Mouse (Mus musculus): Measurements from ENCODE around the gene Zfp750. TPM values are rescaled to one million over a fixed set of nuclear protein-coding genes. Genes with fewer than 3 reads are reported as not detected.

Gene Zfp750
- total RNA-seq (2021), result not detected
- long read RNA-seq, experiment 1, result 0 reads
- long read RNA-seq, experiment 2, result 0 reads

DNA sequence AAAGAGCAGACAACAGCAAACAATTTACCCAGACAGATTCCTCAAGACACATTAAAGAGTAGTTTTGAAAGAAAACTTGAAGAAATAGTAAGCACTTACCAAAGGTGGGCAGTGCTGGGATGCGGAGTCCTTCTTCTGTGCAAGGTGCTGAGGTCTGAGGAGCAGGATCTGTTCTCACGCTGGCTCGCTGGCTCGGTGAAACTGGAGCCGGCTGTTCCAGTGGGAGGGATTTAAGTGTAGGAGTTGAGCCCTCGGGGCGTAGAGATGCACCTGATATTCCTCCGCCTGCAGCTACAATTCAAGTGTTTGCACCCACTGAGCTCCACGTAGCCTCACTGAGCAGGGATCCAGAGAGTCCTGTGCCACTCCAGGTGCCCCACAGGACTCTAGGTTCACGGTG, at the start of gene Zfp750:
Gene Zfp750, minus strand, starts transcription at position 203 of the 400 bp plus-strand sequence.
- intact Hi-C loops (cut with DNase I; ENCODE audit: low total_unique reads), result no loop called here

DNA sequence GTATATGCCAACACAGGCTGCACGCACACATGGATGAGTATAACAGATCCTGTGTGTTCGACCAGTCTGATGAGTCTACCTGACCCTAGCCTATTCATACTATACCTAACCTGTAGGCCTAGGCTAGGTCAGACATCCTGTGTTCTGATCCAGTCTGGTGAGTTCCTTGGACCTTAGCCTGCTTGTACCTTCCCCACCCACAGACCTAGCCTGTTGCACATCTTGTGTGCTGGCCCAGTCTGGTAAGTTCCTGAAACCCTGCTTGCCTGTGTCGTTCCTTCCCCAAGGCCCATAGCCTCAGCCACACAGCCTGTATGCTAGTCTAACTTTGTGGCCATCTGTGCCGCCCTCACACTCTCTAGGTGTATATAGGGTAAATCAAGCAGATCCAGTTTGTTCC, 45.1 kb upstream of the Zfp750 start:
- intact Hi-C loops (cut with DNase I; ENCODE audit: low total_unique reads), result no loop called here
- no peak for DNase-seq

More for the DNA sequence above, at the start of gene Zfp750:
- peak; percentile 12 for DNase-seq

DNA sequence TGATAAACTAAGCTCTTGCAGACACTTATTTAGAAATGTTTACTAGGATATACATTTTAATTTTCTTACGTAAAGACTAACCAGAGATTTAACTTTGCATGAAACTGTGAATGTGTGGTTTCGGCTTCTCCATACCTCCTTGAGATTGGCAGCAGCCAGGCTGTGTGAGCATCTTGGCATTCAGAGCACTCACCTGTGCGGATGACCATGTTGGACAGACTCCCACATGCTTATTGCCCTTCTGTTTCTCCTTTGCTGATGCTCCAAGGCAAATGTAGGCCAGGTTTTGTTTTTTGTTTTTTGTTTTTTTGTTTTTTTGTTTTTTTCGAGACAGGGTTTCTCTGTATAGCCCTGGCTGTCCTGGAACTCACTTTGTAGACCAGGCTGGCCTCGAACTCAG, 44.2 kb upstream of the Zfp750 start:
- intact Hi-C loops (cut with DNase I; ENCODE audit: low total_unique reads), result no loop called here
- DNase-seq, result no peak

DNA sequence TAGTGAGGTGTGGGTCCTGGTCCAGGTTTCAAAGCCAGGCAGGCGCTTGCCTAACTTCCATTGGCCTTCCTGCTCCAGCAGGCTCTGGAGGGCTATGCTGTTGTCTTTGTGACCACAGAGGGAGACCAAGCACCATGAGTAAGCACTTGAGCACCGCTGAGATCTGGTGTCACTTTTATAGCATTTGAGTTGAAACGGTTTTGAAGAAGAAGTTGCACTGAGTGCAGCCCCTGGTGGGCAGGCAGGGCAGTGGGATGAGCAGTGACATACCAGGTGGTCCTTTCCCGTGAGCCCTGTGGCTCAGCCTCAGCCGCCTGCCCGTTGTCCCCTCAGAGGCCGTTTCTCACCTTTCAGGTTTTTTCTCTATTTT, 41.1 kb upstream of the Zfp750 start:
- DNase-seq, result no peak
- intact Hi-C loops (cut with DNase I; ENCODE audit: low total_unique reads), result no loop called here

DNA sequence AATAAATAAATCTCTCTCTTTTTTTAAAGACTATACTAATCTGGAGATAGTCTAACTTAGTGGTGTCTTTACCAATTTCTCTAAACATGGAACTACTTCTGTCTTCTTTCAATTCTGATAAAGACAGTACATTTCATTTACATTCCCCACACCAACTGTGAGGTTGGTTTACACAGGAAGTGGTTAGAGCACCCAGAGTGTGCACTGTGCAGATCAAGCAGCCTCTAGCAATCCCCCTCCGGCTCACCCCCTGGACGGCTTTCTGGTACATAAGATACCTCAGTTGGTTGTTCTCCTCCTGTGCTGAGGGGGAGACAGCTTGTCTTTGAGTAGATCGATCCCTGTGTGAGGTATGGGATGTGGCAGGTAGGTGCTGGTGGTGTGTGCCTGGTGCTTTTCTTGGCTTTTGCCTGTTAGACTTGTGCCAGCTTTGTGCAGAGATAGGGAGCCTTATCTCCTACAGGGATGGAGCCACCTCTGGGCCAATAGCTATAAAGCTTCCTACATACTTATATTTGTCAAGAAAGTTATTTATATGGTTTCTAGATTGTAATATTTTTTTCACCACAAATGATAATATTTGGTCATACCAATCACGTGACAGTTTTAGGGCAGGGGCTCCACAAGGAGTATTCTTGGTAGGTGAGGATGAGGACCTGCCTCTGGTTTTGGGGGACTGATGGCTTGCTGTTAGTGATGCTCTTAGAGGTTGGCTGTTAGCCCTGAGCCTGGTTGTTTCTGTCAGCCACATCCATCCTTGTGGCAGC, 40.6 kb upstream of the Zfp750 start:
- intact Hi-C loops (cut with DNase I; ENCODE audit: low total_unique reads), result no loop called here
- no peak for DNase-seq

DNA sequence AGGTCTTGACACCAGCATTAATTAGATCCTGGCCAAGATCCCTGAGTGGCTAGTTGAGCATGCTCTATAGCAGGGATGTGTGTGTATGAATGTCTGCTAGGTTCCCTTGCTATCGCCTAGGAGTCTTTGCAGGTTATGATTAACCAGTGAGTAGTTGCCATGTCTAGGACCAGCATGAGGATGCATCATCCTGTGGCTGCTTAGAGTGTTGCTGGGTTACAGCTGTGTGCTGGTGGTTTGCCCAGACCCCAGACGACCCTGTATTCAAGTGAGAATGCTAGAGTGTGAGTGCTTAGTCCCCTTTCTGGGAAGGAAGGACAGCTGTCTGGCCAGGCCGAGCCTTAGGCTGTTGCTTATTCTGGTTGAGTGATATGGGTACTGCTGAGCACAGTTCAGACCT, 39.4 kb upstream of the Zfp750 start:
- intact Hi-C loops (cut with DNase I; ENCODE audit: low total_unique reads), result no loop called here
- no peak for DNase-seq

DNA sequence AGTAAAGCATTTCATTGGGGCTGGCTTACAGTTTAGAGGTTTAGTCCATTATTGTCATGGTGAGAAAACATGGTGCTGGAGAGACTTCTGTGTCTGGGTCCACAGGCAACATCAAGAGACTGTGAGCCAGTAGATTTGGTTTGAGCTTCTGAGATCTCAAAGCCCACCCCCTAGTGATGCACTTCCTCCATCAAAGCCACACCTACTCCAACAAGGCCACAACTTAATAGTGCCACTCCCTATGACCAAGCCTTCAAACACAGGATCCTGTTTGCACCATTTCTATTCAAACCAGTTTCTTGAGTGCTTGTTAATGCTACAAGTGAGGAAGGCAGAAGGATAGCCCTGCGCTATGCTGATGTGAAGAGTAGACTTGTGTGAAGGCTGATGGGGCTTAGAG, 38.8 kb upstream of the Zfp750 start:
- no peak for DNase-seq
- intact Hi-C loops (cut with DNase I; ENCODE audit: low total_unique reads), result no loop called here

DNA sequence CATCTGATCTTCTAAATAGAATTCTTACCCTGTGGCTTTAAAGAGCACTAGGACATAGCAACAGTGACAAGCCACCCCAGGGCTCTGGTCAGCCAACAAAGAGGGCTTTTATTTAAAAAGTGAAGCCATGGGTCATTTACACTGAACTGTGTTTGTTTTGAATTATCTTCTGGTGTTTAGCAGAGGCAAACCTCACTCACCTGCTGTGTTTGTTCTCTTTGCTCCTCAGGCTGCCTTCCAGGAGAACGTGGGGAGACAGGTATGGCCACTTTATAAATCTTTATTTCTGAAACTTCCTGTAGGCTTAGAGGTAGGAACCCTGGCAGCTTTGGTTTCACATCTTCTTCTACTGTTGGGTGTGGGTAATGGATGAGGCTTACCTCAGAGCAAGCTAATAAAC, 37.6 kb upstream of the Zfp750 start:
- intact Hi-C loops (cut with DNase I; ENCODE audit: low total_unique reads), result no loop called here
- DNase-seq, result no peak

DNA sequence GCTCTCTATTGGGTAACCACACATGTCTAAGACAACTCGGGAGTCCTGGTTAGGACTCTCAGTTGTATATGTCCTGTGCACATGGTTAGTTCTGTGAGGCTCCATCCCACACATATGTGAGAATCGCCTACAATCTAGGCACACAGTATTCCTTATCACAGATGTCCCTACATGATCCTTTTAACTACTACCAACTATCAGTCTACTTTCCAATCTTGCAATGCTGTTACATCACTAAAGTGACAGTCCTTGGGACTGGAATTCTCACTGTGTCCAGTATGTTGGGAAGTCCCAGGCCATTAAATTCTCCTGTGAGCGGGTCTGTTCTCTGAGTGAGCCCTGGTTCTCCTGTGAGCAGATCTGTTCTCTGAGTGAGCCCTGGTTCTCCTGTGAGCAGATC, 34.3 kb upstream of the Zfp750 start:
- no peak for DNase-seq
- intact Hi-C loops (cut with DNase I; ENCODE audit: low total_unique reads), result no loop called here

DNA sequence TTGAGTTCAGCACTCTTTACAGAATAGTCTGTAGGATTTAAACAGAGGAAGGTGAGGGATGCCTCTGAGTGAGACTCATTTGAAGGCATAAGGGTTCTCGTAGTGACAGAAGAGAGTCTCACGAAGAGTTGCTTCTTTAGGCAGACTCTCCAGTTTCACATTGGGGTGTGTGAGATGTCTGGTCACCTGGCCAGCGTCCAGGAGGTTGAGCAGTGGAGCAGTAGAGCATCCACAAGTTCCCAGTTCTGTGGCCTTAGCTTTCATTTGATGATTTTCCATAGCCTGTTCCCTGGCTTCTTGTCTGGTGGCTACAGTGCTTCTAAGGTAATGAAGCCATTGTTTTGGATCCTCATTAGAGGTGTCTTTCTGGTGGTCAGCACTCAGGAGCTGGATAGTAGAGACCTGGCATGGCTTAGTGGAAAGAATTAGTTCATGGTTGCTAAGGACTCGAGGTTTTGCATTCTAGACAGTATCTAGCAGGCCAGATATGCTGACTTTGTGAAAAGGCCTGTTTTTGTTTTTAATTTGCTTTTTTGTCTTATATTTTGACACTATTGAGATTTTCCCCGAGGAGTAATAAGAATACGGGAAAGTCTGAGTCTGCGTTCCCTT, 33.8 kb upstream of the Zfp750 start:
- DNase-seq, result peak; percentile 42
- intact Hi-C loops (cut with DNase I; ENCODE audit: low total_unique reads), result no loop called here

DNA sequence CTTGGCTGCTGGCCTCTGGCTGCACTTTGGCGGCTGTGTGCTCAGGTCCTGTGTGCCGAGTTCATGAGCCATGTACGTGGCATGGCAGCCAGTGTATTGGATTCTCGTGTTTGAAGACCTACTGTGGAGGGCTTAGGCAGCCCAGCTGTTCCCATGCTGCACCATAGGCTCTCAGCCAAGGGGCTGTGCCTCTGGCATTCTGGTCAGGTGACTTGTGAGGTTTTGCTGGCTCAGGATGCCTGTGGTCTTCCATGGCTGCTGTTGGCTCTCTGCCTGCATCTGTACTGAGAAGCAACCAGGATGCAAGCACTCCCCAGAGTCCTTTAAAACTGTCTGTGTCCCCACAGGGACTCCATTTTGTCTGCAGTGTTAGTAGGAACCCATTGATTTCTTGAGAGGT, 33.0 kb upstream of the Zfp750 start:
- DNase-seq, result peak; percentile 30
- intact Hi-C loops (cut with DNase I; ENCODE audit: low total_unique reads), result no loop called here

DNA sequence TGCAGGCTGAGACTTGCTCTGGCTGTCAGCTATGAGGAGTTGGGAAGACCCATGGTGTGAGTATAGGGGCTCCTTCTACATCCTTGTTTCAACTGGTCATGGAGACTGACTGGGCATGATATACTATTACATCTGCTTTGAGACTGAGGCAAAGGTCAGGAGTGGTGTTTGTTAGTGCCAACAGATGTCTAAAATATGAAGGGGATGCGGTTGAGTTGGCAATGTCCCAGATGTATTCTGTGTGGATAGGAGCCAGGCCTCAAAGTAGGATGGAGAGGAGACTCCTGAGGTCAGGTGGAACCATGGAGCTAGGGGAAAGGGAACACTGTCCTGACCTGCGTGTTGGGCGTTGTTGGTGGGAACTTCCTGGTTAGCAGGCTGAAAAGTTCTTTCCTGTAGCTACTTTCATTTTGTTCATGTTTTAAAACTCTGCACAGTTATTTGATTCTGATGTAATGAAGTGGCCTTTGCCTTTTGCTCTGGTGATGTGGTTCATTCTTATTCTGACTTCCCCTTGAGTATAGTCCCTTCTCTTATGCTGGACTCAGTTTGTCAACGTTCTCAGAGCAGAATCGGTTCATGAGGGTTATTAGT, 32.2 kb upstream of the Zfp750 start:
- intact Hi-C loops (cut with DNase I; ENCODE audit: low total_unique reads), result no loop called here
- no peak for DNase-seq

DNA sequence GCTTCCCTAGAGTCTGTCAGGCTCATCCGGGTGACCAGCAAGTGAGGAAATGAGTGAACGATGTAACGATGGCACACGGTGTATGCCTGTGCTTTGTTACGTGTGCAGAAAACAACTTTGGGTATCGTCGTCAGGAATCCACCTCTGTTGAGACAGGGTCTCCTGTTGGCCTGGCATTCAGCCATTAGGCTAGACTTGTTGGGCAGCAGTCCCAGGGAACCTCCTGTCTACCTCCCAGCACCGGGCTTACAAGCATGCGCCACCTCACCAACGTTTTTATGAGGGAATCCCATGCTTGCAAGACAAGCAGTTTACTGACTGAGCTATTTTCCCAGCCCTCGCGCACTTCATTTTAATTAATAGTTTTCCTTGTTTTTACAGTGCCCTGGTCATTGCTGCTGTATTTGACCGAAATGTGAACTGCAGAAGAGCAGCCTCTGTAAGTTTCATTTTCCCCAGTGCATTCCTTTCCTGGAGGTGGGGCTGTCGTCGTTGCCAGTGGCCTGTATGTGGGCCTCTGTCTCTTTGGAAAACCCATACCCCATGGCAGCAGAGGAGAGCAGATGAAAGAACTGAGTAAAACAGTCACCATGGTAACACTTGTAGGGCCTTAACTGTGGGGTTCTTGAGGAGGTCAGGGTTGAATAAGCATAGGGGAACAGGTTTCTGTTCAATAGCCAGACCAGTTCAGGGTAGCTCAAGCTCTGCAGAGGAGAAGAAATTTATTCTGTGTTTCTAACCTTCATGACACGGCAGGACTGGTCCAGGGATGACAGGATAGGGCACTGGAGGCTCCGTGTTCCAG, 30.9 kb upstream of the Zfp750 start:
- DNase-seq, result no peak
- intact Hi-C loops (cut with DNase I; ENCODE audit: low total_unique reads), result no loop called here

DNA sequence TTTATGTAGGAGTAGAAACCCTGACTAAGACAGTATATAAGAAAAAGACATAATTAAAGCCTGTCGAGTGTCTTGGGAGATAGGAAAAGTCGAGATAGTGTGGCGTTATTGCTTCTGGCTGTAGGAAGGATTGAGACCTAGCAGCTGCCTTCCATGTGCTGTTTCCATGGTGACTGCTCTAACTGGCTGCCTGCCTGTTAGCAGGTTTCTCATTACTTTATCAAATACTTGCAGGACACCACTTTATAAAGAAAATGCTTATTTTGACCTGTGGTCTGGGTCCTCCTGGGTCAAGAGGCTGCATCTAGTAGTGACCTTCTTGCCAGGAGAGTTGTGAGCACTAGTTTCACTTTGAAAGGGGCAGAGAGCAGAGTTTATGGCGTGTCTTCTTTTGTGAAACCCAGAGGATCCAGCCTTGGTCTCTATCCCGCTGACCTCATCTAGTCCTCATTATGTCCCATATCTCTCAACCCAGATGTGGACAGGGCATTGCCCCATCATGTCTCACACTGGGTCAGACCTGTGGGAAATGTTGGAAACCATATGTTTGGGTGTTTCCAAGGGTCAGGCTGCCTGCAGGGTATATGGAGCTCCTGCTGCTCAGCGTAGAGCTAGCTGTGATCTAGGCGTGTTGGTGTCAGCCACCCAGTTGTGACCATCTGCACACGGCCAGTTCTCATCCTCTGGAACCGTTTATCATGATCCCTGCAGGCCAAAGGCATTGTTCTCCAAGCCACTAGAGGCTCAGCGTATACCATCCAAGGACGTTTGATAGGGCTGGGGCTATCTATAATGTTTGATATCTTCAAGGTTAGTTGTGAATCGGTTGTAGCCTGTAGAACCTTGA, 30.1 kb upstream of the Zfp750 start:
- no peak for DNase-seq
- intact Hi-C loops (cut with DNase I; ENCODE audit: low total_unique reads), result no loop called here

DNA sequence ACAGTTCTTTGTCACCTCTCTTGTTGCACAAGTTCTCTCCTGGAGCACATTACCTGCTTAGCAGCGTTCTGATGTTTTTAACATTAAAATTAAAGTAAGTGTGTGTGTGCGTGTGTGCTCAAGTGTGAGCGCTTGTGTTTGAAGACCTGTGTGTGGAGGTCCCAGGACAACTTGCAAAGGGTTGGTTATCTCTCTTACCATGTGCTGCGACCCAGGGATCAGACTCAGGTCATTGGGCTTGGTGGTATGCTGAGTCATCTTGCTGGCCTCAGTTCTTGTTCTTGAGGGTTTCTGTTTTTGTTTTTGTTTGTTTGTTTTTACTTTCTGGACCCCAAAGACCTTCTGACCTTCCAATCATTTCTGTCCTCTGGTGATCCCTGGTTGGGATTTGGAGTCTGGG, 28.8 kb upstream of the Zfp750 start:
- intact Hi-C loops (cut with DNase I; ENCODE audit: low total_unique reads), result no loop called here
- no peak for DNase-seq

DNA sequence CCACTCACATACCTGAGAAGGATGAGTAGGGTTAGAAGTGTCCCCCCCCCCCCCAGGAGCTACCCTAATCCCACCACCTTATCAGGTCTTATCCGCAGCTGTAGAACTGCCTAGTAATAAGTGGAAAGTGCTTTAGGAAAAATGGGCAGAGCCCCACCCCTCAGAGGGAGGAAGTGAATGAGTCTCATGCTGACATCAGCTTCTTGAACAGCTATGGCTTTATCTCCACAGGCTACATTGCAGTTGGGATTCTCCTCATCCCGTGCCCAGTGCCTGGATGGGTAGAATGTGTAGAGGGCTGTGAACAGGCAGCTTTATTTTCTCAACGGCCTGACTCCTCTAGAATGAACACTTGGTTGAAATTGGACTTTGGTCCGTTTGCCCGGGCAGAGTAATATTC, 28.1 kb upstream of the Zfp750 start:
- intact Hi-C loops (cut with DNase I; ENCODE audit: low total_unique reads), result no loop called here
- no peak for DNase-seq

DNA sequence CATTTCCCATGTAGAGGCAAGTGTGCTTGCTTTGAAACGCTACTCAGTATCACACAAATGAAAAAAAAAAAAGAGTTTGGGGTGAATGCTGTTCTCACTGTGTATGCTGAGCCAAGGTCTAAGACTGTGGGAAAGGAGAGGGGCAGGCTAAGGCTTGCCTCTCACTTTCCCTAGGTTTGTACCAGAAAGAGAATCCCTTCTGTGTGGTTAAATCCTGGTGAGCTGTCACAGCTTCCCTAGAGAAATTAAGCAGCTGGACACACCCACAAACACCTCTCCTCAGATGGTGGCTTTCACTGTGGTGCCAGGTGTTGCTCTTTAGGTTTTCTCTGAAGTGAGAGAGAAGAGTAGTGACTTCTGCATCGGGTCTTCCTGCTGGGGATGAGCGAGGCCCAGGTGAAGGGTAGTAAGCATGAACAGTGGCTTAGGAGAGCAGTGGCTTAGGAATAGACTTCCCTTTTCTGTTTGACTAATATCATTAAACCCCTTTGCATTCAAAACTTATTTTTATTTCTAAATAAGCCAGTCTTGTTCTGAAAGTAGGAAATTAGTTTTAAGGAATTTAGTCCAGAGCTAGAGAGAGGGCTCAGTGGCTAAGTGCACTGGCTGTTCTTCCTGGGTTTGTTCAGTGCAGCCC, 26.4 kb upstream of the Zfp750 start:
- intact Hi-C loops (cut with DNase I; ENCODE audit: low total_unique reads), result no loop called here
- DNase-seq, result no peak

DNA sequence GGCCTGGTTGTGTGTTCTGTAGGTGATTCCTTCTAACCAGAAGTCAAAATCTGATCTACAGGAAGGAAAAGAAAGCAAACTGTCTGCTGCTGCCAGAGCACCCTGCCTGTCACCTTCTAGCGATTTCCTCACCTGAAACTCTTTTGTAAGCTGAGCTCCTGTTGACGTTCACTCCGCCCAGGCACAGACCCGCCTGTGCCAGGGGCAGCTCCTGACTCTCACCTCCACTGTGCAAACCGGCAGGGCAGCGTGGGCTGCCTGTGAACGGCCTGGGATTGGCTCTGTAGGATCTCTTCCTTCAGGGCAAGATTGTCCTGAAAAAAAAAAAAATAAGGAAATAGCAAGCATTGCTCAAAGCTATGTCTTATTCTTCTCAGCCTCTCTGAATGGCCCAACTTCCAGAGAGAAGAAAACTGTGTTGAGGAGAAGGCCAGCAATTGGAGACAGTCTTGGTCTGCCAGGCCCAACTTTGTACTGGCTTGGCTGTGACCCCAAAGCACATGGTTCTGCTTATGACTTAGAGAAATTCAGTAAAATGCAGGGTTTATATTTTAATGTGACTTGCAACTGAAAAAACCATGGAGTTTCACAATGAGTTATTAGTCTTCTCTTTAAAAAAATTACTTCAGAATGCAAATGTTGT, 25.7 kb upstream of the Zfp750 start:
- DNase-seq, result no peak
- intact Hi-C loops (cut with DNase I; ENCODE audit: low total_unique reads), result no loop called here

DNA sequence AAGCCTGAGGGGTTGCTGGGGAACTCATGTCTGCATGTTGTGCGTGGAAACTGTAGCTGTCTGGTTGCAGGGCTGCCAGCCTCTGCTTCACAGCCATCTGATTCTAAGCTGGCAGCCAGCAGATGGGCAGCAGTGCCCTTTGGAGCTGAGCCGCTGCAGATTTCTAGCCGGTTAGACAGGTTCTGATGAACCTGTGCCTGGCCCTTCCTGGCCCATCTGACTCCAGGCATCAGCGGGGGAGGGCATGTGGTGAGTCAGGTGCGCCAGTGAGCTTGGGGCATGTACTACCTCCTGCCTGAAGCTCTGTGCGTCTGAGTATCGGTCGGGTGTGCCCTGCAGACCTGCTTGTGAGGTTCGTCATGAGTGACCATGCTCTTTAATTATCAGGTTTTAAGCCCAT, 24.8 kb upstream of the Zfp750 start:
- intact Hi-C loops (cut with DNase I; ENCODE audit: low total_unique reads), result no loop called here
- DNase-seq, result peak; percentile 43
